Mouse (Mus musculus) kidney, postnatal 36 days (tissue): ENCODE measurements around the gene Tmc7.

ENCODE experiments used
- DNase-seq, 2 experiments: peaks; one replicate each; pipeline ENCODE4 v3.0.0; 2021 to 2022; ENCODE audit warnings: mixed read lengths in 2 of 2

The Tmc7 gene

DNA sequence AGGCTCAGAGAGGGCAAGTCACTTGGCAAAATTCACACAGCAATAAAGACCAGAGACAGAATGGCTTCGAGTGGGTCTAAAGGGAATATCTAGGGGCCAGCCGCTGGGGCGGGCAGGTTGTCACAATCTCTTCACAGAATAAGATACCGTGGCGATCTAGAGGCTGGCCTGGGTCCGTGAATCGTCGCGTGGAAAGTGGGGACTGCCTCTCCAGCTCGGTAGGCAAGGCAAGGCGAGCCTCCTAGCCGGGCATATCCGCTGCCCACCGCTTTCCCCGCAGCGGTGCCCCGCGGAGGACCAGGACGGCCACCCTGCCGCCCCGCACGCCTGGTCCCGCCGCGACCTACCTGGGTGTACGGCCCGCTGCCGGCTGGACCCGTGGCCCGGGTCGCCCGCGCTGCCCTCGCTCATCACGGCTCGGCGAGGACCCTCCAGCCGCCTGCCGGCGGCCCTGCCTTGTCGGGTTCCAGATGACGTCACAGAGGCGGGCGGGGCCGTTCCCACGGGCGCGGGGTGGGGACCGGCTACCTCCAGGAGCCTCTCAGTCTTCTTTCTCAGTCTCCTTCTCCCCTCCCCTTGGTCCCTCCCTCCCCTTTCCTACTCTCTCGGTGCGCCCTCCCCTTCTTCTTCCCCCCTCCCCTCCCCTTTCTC, at the start of gene Tmc7:
Tmc7 (minus strand) TSS at position 480 of the 651 bp plus-strand sequence.
- peak in 1 of 2 experiments; percentile 74 for DNase-seq

DNA sequence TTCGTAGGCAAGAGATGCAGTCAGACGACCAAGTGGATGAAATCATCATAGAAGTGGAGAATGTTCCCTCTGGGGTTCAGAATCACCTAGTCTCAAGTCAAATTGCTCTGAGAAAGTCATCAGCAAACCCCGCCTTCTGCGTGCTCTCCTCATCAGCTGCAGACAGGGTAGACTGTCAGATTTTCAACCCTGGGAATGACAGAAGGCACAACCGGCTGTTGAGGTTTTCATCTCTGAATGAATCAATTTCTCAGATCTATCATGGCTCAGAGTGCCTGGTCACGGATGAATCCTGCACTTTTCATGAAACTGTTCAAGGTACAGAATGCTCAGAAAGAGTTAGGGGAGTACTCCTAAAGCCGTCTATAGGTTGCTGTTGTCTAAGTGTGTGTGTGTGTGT, 49.4 kb upstream of the Tmc7 start:
- no peak for DNase-seq

DNA sequence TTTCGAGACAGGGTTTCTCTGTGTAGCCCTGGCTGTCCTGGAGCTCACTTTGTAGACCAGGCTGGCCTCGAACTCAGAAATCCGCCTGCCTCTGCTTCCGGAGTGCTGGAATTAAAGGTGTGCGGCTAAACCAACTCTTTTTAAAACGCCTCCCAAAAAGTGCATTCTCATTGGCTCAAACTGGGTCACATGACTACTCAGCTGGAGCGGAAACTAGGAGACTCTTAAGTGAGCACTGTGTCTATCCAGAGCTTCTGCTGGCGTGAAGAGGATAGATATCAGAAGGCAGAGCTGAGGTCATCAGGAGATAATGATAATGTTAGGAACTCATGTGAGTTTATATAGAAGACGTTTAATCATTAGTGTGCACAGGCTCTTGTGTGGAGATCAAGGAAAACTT, 48.6 kb upstream of the Tmc7 start:
- DNase-seq = no peak

DNA sequence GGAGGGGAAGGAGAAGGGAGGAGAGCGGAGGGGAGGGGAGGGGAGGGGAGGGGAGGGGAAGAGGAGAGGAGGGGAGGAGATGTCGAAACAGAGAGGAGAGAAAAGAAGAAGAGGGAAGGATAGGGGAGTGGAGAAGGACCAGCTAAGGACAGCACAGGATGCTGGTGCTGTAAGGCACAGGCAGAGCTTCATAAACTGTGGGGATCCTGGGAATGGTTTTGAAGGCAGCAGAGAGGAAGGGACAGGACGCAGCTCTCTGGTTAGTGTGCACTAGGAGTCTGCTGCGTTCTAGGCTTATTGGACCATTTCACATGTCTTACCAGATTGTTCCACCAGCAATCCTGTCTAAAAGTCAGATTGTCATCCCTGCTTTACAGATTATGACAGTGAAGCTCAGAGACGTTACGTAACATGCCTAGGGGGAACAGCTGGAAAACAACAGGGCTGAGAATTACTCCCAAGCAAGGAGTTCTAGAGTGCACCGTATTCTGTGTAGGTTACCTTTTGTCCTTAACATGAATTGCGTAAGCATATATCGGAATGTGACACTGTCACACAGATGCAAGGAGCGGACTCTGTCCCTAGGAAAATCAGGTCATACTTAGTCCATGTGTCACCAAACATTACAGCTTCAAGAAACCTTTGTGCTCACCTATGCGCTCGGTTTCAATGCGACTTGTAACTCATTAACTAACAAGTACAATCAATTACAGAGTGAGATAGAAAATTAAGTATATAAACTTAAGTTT, 43.2 kb upstream of the Tmc7 start:
- peak; percentile 4 to 23 for DNase-seq

DNA sequence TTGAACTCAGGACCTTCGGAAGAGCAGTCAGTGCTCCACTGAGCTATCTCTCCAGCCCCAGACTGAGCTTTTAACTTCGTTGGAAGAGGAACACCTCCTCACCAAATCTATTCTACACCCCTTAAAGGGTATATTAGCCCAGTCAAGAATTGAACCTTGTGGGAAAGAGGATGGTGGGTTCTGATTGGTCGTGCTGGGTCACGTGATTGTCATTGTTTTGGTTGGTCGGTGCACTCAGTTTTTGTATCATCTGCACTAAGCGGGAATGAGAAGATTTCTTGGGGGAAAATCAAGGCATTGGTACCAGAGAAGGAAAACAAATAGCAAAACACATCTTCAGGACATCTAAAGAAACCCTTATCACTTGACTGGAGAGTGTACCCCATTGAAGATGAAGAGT, 36.6 kb upstream of the Tmc7 start:
- no peak for DNase-seq

DNA sequence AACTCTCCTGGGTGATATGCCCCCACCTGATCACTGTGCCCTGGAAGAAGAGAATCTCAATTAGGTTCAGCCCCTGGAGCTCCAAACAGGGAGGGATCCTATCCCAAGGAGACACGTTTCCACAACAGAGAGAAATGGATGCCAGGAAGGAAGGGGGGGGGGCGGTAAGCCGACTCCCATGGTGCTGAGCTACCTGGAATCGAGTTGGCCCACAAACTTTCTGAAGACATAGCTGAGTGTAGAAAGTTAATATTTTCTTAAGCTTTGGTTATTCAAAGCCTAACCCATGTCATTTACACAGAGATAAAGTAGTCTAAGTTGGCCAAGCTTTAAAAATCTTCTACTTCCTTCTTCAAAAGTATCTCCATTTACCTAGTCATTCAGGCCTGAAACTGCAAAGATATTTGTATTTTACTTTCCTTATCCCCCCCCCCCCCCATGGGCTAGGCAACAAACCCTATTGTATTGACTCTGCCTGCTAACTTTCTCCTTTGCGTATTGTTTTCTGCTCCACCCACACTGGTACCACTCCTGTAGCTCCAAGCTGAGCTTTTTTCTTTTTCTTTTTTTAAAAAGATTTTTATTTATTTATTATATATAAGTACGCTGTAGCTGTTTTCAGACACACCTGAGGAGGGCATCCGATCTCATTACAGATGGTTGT, 35.8 kb upstream of the Tmc7 start:
- DNase-seq = no peak

DNA sequence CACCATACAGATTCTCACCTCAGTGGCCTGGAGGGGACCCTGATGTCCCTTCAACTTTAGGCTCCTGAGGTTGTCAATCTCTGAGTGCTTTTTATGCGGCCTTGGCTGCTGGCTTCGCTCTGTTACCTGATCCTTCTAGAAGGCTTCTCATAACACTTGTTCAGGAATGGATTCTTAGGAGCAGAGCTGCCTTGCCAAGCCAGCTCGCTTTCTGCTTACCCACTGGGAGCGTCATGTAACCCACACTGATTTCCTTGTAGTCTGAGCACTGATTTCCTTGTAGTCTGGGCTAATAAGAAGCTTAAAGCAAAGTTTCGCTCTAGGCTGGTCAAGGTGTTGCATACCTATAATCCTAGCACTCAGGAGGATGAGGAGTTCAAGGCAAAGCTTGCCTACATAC, 33.6 kb upstream of the Tmc7 start:
- DNase-seq = no peak

DNA sequence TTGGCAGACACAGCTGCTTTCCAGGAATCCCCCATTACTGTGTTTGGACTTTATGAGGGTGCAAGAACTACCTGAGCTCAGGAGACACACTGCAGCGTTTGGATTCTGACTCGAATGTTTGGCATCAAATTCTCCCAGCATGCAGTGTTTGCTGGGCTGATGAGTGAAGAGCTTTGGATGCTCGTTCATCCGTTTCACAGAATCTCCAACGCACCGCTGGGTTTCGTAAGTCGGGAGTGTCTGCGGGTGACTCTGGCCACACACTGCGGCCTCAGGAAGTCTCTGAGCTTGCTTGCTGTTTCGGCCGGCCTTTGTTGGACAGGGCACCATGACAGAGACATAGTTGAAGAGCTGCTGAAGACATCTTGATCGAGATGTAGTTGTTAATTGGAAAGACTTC, 29.5 kb upstream of the Tmc7 start:
- peak; percentile 25 to 33 for DNase-seq

DNA sequence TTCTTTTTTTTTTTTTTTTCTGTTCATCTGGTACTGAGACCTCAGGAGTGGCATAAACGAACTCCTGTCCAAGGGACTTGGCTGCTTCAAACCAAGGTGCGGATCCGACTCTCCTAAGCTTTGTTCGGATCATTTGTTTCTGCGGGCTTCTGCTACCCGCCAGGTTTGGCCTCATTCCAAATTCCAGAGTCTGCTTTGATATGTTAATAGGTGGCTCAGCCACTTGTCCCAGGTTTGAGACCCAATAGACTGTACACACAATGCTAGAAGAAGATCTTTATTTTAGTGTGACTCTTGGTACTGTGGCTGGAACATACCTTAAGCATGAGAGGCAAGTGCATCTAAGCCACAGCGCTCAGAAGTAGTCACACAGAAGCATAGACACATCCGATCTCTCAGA, 27.4 kb upstream of the Tmc7 start:
- DNase-seq = peak in 1 of 2 experiments; percentile 21

DNA sequence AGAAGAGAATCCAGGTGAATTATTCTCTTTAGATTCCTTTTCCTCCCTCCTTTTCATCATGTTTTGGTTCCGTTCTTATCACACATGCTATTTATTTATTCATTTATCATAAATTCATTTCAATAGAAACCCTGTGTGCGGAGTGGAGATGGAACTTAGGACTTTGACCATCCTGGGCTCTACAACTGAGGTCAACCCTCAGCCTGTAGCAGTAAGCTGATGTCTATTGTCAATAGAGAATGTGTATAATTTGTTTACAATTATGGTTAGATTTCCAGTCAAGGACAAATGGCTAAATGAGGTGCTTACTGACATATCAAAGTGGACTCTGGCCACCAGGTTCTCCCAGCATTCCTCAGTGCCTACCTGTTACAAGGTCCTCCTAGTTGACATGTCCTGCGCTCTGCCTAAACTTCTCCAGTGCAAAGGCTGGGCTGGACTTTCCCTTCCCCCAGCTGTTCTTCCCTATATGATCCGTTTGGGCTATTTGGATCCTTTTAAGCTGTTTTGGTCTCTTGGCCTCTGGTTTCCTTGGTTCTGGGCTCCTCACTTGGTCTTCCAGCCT, 26.7 kb upstream of the Tmc7 start:
- no peak for DNase-seq

DNA sequence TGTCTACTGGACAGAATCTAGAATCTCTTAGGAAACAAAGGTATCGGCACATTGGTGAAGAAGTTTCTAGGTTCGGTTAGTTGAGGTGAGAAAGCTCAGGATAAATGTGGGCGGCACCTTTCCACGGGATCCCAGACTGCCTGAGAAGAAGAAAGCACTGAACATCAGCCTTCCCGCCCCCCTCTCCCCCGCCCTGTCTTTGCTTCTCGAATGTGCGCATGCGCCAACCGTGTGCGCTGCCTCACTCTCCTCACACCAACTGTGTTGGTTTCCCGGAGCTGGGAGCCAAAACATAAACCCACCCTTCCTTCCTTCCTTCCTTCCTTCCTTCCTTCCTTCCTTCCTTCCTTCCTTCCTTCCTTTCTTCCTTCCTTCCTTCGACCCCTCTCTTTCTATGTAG, 26.2 kb upstream of the Tmc7 start:
- no peak for DNase-seq

DNA sequence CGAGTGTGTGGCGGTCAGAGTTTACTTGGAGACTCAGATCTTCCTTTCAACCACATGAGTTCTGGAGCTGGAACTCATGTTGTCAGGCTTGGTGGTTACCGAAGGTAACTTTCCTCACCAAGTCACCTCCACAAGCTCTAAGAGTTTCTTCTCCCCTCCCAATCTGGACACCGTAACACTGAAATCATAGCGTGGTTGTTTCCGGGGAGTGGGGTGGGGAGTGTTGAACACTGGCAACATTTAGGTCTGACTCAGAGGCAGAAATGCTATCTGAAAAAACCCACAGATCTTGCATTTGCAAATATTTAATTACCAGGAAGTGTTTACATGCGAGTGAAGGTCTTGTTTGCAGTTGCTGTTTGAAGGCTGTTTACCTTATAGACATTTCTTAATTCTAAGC, 25.3 kb upstream of the Tmc7 start:
- DNase-seq = no peak

DNA sequence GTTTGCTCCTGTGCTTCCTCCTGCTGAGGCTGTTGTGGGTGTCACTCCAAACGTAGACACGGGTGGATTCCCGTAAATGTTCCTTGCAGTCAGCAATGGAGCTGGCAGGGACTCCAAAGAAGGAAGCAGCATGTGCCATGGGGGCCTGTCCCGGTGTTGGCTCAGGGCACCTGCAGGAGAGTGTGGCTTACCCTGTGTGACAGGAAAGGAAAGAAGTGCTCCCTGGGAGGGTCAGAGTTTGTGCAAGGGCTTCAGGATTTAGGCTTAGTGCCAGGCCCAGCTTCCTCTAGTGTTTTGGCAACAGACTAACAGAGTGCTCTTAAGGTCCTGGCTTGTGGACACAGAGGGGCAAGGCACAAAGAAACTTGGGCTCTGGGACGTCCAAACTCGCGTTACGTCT, 20.3 kb upstream of the Tmc7 start:
- peak; percentile 46 to 48 for DNase-seq

DNA sequence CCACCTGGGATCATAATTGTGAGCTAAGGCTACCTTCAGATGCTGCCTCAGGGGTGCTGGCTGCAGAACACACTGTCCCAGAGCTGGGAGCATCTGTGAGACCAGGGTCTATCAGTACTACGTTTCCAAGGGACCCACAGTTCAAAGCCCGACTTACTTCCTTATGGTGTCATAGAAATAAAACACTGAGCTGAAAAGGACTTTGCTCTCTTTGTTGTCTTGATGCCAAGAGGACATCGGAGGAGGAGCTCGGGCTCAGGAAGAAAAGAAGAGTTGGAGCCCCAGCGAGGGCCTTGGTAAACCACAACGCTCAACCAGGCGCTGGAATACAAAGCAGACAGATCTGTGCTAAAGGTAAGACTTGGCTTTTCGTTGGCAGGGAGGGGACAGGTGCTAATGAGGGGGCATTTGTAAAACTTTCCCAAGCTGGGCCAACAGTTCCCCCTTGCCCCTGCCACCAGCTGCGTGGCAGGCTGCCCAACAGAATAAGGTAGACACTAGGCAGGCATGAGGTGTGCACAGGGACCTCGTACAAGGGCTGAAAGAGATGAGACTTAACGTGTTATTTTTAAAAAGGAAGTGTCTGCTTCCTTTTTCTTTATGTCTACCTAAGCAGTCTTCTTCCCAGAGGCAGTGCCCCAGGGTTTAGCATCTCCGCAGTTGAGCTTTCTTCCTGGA, 15.6 kb upstream of the Tmc7 start:
- peak; percentile 58 for DNase-seq

DNA sequence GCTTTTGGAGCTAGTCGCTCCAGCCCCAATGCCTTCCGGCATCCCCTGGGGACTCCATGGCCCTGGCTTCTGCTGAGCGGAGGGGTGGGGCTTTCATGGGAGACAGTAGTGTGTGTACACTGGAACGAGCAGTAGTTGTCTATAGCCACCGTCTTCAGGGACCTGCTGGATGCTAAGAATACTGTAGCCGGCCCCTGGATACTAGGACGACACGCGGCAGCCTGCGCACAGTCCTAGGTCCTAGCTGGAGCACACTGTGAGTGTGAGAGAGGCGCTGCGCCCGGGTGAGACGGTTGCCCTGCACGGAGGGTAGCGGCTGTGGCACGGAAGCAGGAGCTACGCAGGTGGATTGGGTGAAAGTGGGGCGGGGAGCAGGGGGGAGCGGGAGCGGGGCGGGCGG, 12.7 kb upstream of the Tmc7 start, which contains the start of gene Tmc5:
Tmc5 (plus strand) TSS at position 97 of the 400 bp plus-strand sequence.
- DNase-seq = peak in 1 of 2 experiments; percentile 20

DNA sequence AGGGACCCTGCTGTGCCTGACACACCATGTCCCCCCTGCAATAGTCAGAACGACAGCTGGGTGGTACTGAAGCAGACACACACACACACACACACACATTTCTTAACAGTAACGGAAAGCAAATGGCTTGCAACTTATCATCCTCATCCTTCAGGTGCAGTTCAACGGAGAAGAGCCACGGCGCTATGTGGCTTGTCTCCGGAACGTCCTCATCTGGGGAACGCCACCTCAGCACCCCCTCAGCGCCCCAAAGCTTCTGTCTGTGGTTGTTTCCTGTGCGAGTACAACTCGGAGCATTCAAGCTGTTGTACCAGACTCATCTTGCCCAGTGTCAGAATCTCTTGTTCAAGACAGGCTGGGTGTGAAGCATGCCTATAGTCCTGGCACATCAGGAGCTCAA, 11.7 kb upstream of the Tmc7 start:
- no peak for DNase-seq

DNA sequence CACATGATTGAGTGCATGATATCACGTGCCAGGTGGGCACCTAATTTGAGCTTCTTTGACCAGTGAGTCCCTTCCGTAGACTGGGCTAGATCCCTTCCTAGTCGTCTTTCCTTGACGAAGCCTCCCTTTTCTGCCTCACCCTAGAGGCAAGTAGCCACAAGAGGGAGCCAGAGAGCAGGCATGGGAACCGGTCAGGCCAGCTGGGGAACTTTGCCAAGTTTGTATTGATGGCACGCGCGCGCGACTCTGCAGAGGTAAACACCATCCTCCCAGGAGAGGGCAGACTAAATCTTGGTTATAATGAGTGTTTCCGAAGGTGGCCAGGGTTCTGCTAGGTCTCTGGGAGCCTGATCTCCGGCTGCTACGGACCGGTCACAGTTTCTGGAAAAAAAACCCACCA, 10.7 kb upstream of the Tmc7 start:
- peak; percentile 94 to 98 for DNase-seq

DNA sequence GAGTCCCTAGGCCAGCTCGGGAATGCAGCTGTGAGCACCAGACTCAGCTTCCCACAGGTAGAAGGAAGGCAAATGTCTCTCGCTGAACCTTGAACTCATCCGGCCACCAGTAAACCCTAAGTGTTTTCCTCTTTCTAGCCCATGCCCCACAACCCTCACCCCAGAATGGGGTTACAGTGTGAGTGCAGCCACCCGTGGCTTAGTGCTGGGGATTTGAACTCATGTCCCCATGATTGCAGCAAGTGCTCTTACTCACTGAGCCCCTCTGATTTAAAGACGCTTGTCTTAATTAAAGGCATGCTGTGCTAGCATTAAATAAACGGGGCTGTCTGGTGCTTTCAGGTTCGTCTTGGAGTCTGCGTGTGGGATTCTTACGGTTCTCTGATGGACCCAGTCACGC, 10.1 kb upstream of the Tmc7 start:
- DNase-seq = no peak

DNA sequence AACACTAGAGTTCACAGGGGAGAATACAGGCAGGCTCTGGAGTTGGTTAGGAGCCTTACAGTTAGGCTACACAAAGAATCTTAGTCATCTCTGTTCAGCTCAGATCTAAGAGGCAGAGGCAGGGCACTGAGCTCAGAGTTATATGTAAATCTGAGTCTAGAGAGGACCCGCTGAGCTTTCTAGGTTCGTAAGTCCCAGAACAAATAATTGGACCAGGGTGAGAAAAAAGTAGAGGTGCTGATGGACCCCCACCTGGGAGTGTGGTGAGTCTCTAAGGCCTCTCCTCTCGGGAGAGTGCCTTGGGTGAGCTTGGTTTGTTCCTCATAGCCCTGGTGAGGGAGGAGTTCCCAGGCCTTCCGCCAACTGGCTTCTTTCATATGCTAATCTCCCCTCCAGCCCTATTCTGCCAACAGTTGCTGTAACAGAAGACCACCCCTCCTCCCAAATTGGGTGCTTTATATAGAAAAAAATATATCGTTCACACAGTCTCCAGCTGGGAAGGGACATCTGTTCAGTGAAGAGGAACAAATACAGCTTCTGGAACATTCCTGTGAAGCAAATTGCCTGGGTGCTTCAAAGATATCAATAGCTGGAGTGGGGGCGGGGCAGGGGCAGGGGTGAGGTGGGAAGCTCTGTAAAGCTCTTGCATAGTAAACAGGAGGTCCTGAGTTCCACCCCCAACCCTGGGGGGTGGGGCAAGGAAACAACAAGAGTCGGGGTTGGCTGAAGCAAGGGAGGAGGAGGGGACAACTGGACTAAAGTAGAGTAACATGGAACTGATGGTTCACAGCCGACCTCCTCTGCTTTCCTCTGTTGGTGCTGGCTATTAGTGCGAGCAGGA, 9.3 kb upstream of the Tmc7 start:
- no peak for DNase-seq

DNA sequence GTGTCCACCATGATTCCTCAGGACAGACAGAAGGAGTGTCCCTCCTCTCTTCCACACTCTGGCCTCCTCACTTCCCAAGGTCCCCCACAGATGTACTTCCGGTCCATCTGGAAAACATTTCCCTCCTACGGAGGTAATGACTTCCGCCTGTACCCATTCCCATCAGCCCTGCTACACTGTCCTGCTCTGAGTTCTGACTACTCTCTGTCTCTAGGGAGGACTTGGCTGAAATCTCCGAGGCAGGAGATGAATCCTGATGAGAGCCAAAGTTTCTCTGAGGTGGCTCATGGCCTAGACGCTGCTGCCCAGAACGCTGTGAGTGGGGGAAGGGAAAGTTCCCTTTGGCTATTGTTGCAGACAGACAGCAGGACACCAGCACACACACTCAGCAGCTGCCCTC, 7.6 kb upstream of the Tmc7 start:
- no peak for DNase-seq

DNA sequence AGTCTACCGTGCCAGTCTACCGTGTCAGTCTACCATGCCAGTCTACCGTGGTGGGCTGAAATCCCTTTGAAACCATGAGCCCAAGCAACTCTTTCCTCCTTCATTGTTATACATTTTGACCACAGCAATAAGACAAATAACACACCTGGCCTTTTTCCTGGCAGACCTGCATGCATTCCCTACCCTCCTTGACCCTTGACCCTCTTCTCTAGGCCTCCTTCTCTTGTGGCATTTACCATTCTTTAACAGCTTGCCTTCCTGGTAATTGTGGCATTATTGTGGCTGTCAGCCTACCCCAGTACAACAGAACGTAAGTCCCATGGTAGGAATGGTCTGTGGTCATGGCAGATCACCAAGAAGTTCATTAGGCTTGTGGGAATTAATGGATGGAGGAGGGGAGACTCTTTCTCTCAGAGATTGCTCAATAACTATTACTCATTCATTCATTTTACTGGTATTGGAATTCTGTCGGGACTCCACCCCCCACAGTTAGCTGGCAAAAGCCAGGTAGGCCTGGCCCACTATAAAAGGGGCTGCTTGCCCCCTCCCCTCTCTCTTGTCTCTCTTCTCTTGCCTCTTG, 6.3 kb upstream of the Tmc7 start:
- DNase-seq = no peak

DNA sequence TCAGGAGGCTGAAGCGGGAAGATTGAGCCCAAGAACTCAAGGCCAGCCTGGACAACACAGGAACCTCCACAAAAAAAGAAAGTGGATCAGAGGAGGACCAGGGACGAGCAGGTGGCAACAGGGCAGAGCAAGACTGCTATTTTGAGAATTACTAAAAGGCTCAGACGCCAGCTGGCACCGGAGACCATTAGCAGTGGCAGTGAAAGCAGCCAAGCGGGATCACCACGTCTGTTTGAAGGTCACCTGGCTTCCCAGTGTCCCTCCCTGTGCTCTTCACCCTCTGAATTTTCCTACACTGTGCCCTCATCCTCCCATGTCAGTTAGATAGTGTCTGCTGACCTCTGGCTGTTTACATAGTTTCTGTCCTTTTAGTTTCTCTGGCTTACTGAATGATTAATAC, 1.3 kb upstream of the Tmc7 start:
- peak in 1 of 2 experiments; percentile 57 for DNase-seq
